Mouse (Mus musculus): ENCODE data around the gene Grhl3. TPM values are rescaled to one million over a fixed set of nuclear protein-coding genes. Genes with fewer than 3 reads are reported as not detected.
"Not testable (repeated sequence)": the region's sequence is repeated elsewhere in the genome, so short reads cannot be mapped to it uniquely, and the experiment has no call there.

Gene Grhl3
- 2.0 and 3.4 TPM in 2 replicates for polyA plus RNA-seq (2015; fragmentation: Nextera tagmentation; extraction: Ambion mirVana)

GRCm38 (mm10) chr4:135573251-135573808, at the start of gene Grhl3:
Gene Grhl3 (minus strand): TSS chr4:135573630.
- H3K4me2 ChIP-seq: peak within 1 kb of the TSS; percentile 65
- ATAC-seq (replicated peaks; ENCODE audit: low FRiP score): no peak
- WGBS: under 1% methylated on average over 31 of the region's 31 CpGs
- H3K9me3 ChIP-seq (replicated peaks): no peaks in the 10 kb centered on the region
- H3K27me3 ChIP-seq: peaks cover 78% of the 10 kb centered on the region
- no peak within 1 kb of the TSS for H3K9ac ChIP-seq
- no peak within 1 kb of the TSS for H3K27ac ChIP-seq
- H3K4me1 ChIP-seq: peaks cover 46% of the 10 kb centered on the region
- H3K4me3 ChIP-seq (replicated peaks): peak within 1 kb of the TSS; percentile 39
- no peaks in the 10 kb centered on the region for H3K36me3 ChIP-seq

- H3K9ac ChIP-seq: no peak overlapping the region
- peaks cover 12% of the 10 kb centered on the region; the same call in 1 of the 2 replicates for H3K27me3 ChIP-seq
- H3K4me1 ChIP-seq: peaks cover 9% of the 10 kb centered on the region
- 92% methylated on average over 10 of the region's 10 CpGs for WGBS
- ATAC-seq (replicated peaks; ENCODE audit: low FRiP score): no peak
- H3K36me3 ChIP-seq: no peaks in the 10 kb centered on the region
- H3K27ac ChIP-seq: no peak overlapping the region
- H3K4me2 ChIP-seq: no peak overlapping the region
- no peak overlapping the region for H3K4me3 ChIP-seq (replicated peaks)
- H3K9me3 ChIP-seq (replicated peaks): 0 out of 2 replicates have a peak, but pooled peaks cover 7% of the 10 kb centered on the region
These were observed 48.9 kb upstream of the Grhl3 start for GRCm38 (mm10) chr4:135622290-135622689.

GRCm38 (mm10) chr4:135620461-135620860, 47.0 kb upstream of the Grhl3 start:
- H3K4me2 ChIP-seq: no peak overlapping the region
- no peak for ATAC-seq (replicated peaks; ENCODE audit: low FRiP score)
- peaks cover 14% of the 10 kb centered on the region; the same call in 1 of the 2 replicates for H3K27me3 ChIP-seq
- 0 out of 2 replicates have a peak, but pooled peaks cover 7% of the 10 kb centered on the region for H3K9me3 ChIP-seq (replicated peaks)
- no peak overlapping the region for H3K27ac ChIP-seq
- H3K9ac ChIP-seq: no peak overlapping the region
- H3K4me3 ChIP-seq (replicated peaks): no peak overlapping the region
- 96% methylated on average over 3 of the region's 3 CpGs for WGBS
- H3K4me1 ChIP-seq: peaks cover 9% of the 10 kb centered on the region
- no peaks in the 10 kb centered on the region for H3K36me3 ChIP-seq

GRCm38 (mm10) chr4:135617783-135618470, 44.5 kb upstream of the Grhl3 start:
- Histone ChIP-seq H3K4me1 (peaks cover 9% of the 10 kb centered on the region), H3K27me3 (0 out of 2 replicates have a peak, but pooled peaks cover 11% of the 10 kb centered on the region), H3K9ac (no peak overlapping the region; the same call in 1 of the 2 replicates), H3K9me3 (replicated peaks) (0 out of 2 replicates have a peak, but pooled peaks cover 7% of the 10 kb centered on the region), H3K4me3 (replicated peaks) (no peak overlapping the region), H3K36me3 (no peaks in the 10 kb centered on the region), H3K27ac (no peak overlapping the region), H3K4me2 (peak overlapping the region; percentile 27)
- ATAC-seq (replicated peaks; ENCODE audit: low FRiP score): no peak
- WGBS: 20% methylated on average over 16 of the region's 16 CpGs

GRCm38 (mm10) chr4:135617038-135617437, 43.6 kb upstream of the Grhl3 start:
- H3K27ac ChIP-seq: no peak overlapping the region
- peaks cover 9% of the 10 kb centered on the region for H3K4me1 ChIP-seq
- no peak for ATAC-seq (replicated peaks; ENCODE audit: low FRiP score)
- H3K9me3 ChIP-seq (replicated peaks): 0 out of 2 replicates have a peak, but pooled peaks cover 7% of the 10 kb centered on the region
- no peak overlapping the region for H3K4me3 ChIP-seq (replicated peaks)
- 0 out of 2 replicates have a peak, but pooled peaks cover 11% of the 10 kb centered on the region for H3K27me3 ChIP-seq
- H3K36me3 ChIP-seq: no peaks in the 10 kb centered on the region
- 49% methylated on average over 4 of the region's 4 CpGs for WGBS
- no peak overlapping the region for H3K4me2 ChIP-seq
- no peak overlapping the region for H3K9ac ChIP-seq

- not testable (repeated sequence) for H3K4me1 ChIP-seq; H3K9ac ChIP-seq; ATAC-seq (replicated peaks; ENCODE audit: low FRiP score); H3K36me3 ChIP-seq; H3K4me3 ChIP-seq (replicated peaks); H3K27ac ChIP-seq; H3K4me2 ChIP-seq
- H3K9me3 ChIP-seq (replicated peaks): peaks cover 19% of the 10 kb centered on the region
- 69% methylated on average over 5 of the region's 5 CpGs for WGBS
- 0 out of 2 replicates have a peak, but pooled peaks cover 11% of the 10 kb centered on the region for H3K27me3 ChIP-seq
These were observed 41.9 kb upstream of the Grhl3 start for GRCm38 (mm10) chr4:135615307-135615706.

- Histone ChIP-seq H3K4me2 (no peak overlapping the region), H3K36me3 (no peaks in the 10 kb centered on the region), H3K9ac (no peak overlapping the region), H3K4me3 (replicated peaks) (no peak overlapping the region), H3K9me3 (replicated peaks) (peaks cover 14% of the 10 kb centered on the region), H3K27me3 (no peaks in the 10 kb centered on the region), H3K27ac (no peak overlapping the region), H3K4me1 (no peaks in the 10 kb centered on the region)
- WGBS: 72% methylated on average over 2 of the region's 2 CpGs
- ATAC-seq (replicated peaks; ENCODE audit: low FRiP score): no peak
These were observed 36.6 kb upstream of the Grhl3 start for GRCm38 (mm10) chr4:135609986-135610385.

- Histone ChIP-seq H3K36me3 (no peaks in the 10 kb centered on the region), H3K4me3 (replicated peaks) (no peak overlapping the region), H3K9ac (no peak overlapping the region), H3K4me1 (no peaks in the 10 kb centered on the region), H3K9me3 (replicated peaks) (peaks cover 14% of the 10 kb centered on the region), H3K27ac (no peak overlapping the region), H3K27me3 (no peaks in the 10 kb centered on the region), H3K4me2 (no peak overlapping the region)
- WGBS: 60% methylated on average over 18 of the region's 18 CpGs
- no peak for ATAC-seq (replicated peaks; ENCODE audit: low FRiP score)
These were observed 34.8 kb upstream of the Grhl3 start for GRCm38 (mm10) chr4:135607979-135608885.

GRCm38 (mm10) chr4:135606271-135606670, 32.8 kb upstream of the Grhl3 start:
- ATAC-seq (replicated peaks; ENCODE audit: low FRiP score): no peak
- Histone ChIP-seq H3K4me2 (no peak overlapping the region), H3K36me3 (no peaks in the 10 kb centered on the region), H3K27ac (no peak overlapping the region), H3K9ac (no peak overlapping the region), H3K27me3 (no peaks in the 10 kb centered on the region), H3K4me1 (no peaks in the 10 kb centered on the region), H3K9me3 (replicated peaks) (peaks cover 10% of the 10 kb centered on the region), H3K4me3 (replicated peaks) (no peak overlapping the region)
- 88% methylated on average over 7 of the region's 7 CpGs for WGBS

GRCm38 (mm10) chr4:135601530-135601929, 28.1 kb upstream of the Grhl3 start:
- ATAC-seq (replicated peaks; ENCODE audit: low FRiP score): no peak
- Histone ChIP-seq H3K36me3 (no peaks in the 10 kb centered on the region), H3K4me1 (no peaks in the 10 kb centered on the region; the same call in 1 of the 2 replicates), H3K4me3 (replicated peaks) (no peak overlapping the region), H3K9ac (no peak overlapping the region), H3K27ac (no peak overlapping the region), H3K4me2 (no peak overlapping the region), H3K9me3 (replicated peaks) (no peaks in the 10 kb centered on the region), H3K27me3 (no peaks in the 10 kb centered on the region)
- WGBS: 86% methylated on average over 3 of the region's 3 CpGs

GRCm38 (mm10) chr4:135599497-135600182, 26.2 kb upstream of the Grhl3 start:
- Histone ChIP-seq H3K27me3 (no peaks in the 10 kb centered on the region), H3K4me3 (replicated peaks) (no peak overlapping the region), H3K4me2 (no peak overlapping the region), H3K27ac (no peak overlapping the region), H3K4me1 (peaks cover 7% of the 10 kb centered on the region; the same call in 1 of the 2 replicates), H3K36me3 (no peaks in the 10 kb centered on the region), H3K9ac (no peak overlapping the region), H3K9me3 (replicated peaks) (no peaks in the 10 kb centered on the region)
- 84% methylated on average over 7 of the region's 7 CpGs for WGBS
- ATAC-seq (replicated peaks; ENCODE audit: low FRiP score): no peak

Measured in kidney, embryonic 15.5 days (tissue).